Mouse (Mus musculus) lung, postnatal 0 days (tissue): Measurements from ENCODE around the gene Mtx1. TPM values are rescaled to one million over a fixed set of nuclear protein-coding genes. Genes with fewer than 3 reads are reported as not detected.
A peak's percentile ranks its signal among the peaks of the same experiment; 100 is the strongest.
"Not testable (repeated sequence)": the region's sequence is repeated elsewhere in the genome, so short reads cannot be mapped to it uniquely, and the experiment has no call there.

Experiments
- ATAC-seq: fragments of 200-750 bp; cut with Nextera tagmentation; 2 replicates; pipeline ENCODE4 v1.8.0; 2017; ENCODE audit warnings: moderate library complexity
- DNase-seq: peaks from one replicate; pipeline ENCODE4 v3.0.0-alpha.2; 2016; ENCODE audit warnings: low spot score
- H3K27ac ChIP-seq: fragments of 300-500 bp; sonication (generic); 2 replicates; pipeline ENCODE4 v1.5.1; 2014; ENCODE audit warnings: antibody characterized with exemption, mild to moderate bottlenecking, low read length, mixed read lengths
- H3K27me3 ChIP-seq: fragments of 300-500 bp; sonication (generic); replicated peaks from 2 replicates; pipeline ENCODE4 v1.6.1; 2014; ENCODE audit warnings: low read length, mixed read lengths; ENCODE audit not compliant: insufficient read depth
- H3K36me3 ChIP-seq: fragments of 300-500 bp; sonication (generic); 2 replicates; pipeline ENCODE4 v1.6.1; 2014; ENCODE audit warnings: low read length, mixed read lengths; ENCODE audit not compliant: insufficient read depth
- H3K4me1 ChIP-seq: fragments of 300-500 bp; sonication (generic); 2 replicates; pipeline ENCODE4 v1.6.1; 2014; ENCODE audit warnings: antibody characterized with exemption, low read depth, low read length, mixed read lengths; ENCODE audit not compliant: insufficient read depth
- H3K4me2 ChIP-seq: fragments of 300-500 bp; sonication (generic); replicated peaks from 2 replicates; pipeline ENCODE4 v1.6.1; 2014; ENCODE audit warnings: low read depth, mild to moderate bottlenecking, low read length, moderate library complexity, mixed read lengths
- H3K4me3 ChIP-seq: fragments of 300-500 bp; sonication (generic); 2 replicates; pipeline ENCODE4 v1.5.1; 2014; ENCODE audit warnings: low read depth, low read length
- H3K9ac ChIP-seq: fragments of 300-500 bp; sonication (generic); replicated peaks from 2 replicates; pipeline ENCODE4 v1.6.1; 2014; ENCODE audit warnings: low read depth, mild to moderate bottlenecking
- H3K9me3 ChIP-seq: fragments of 300-500 bp; sonication (generic); 2 replicates; pipeline ENCODE4 v1.6.1; 2016; ENCODE audit warnings: low read length, mixed read lengths
- CTCF ChIP-seq: IDR thresholded peaks from 2 replicates; pipeline ENCODE4 v1.5.1; 2016; ENCODE audit warnings: antibody characterized with exemption, mild to moderate bottlenecking
- EP300 ChIP-seq: IDR thresholded peaks from 2 replicates; pipeline ENCODE4 v1.6.1; 2016; ENCODE audit warnings: antibody characterized with exemption, mild to moderate bottlenecking, control low read depth
- WGBS: fragments of 180-500 bp; shearing (Covaris S2); extraction: QIAGEN DNeasy Blood & Tissue Kit; methylation state at CpG from one replicate; pipeline ENCODE4 v1.1.7; 2014; 5-methylcytosine and 5-hydroxymethylcytosine counted together
- microRNA counts: library from miRNA; unstranded; fragments of <30 nt; microRNA quantifications from one replicate; lab custom pipeline; 2015
- microRNA-seq: library from miRNA; unstranded; fragments of <30 nt; microRNA quantifications from one replicate; pipeline ENCODE4, GENCODE M21; 2016
- polyA plus RNA-seq: library from polyadenylated mRNA; unstranded; fragments of >200 nt; fragmentation: Nextera tagmentation; extraction: Ambion mirVana; gene quantifications from 2 replicates; pipeline ENCODE4 v1.2.1, GENCODE M21; 2015

Gene Mtx1
- polyA plus RNA-seq, 1 experiment from 2014 or later, result 116 TPM

DNA sequence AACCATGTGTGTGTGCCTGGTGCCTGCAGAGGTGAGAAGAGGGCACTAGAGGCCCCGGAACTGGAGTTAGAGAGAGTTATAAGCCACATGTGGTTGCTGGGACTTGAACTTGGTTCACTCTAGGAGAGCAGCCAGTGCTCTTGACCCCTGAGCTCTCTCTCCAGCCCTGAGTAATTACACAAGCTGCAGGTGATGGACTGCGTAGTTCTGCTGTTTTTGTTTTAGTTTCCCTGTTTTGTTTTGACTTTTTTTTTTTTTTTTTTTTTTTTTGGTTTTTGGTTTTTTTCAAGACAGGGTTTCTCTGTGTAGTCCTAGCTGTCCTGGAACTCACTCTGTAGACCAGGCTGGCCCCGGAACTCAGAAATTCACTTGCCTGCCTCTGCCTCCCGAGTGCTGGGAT lies 65.1 kb downstream of the Mtx1 start:
- Histone ChIP-seq H3K9me3 (no peaks in the 10 kb centered on the region), H3K36me3 (no peaks in the 10 kb centered on the region), H3K27me3 (peaks cover 11% of the 10 kb centered on the region; the same call in 1 of the 2 replicates), H3K4me2 (no peak overlapping the region), H3K4me3 (no peak overlapping the region), H3K27ac (no peak overlapping the region), H3K4me1 (peaks cover 12% of the 10 kb centered on the region), H3K9ac (no peak overlapping the region)
- 60% methylated on average over 4 of the region's 4 CpGs for WGBS
- no peak for ATAC-seq
- DNase-seq, result no peak
- TF ChIP-seq EP300, result no peak
- no peak for TF ChIP-seq CTCF

DNA sequence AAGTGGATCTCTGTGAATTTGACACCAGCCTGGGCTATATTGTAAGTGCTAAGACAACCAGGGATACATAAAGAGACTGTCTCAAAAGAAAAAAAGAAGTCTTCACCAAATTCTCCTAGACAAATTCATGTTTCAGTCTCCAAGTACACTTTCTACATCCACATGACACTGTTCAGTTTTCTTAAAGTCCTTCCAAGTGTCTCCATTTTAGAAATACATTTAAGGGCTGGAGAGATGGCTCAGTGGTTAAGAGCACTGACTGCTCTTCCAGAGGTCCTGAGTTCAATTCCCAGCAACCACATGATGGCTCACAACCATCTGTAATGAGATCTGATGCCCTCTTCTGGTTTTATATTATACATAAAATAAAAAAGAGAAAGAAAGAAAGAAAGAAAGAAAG lies 65.7 kb downstream of the Mtx1 start:
- not testable (repeated sequence) for H3K9ac ChIP-seq, H3K27ac ChIP-seq, H3K36me3 ChIP-seq, DNase-seq, H3K9me3 ChIP-seq, H3K4me2 ChIP-seq, ATAC-seq, H3K4me3 ChIP-seq
- Histone ChIP-seq H3K4me1 (peaks cover 12% of the 10 kb centered on the region), H3K27me3 (peaks cover 11% of the 10 kb centered on the region; the same call in 1 of the 2 replicates)

DNA sequence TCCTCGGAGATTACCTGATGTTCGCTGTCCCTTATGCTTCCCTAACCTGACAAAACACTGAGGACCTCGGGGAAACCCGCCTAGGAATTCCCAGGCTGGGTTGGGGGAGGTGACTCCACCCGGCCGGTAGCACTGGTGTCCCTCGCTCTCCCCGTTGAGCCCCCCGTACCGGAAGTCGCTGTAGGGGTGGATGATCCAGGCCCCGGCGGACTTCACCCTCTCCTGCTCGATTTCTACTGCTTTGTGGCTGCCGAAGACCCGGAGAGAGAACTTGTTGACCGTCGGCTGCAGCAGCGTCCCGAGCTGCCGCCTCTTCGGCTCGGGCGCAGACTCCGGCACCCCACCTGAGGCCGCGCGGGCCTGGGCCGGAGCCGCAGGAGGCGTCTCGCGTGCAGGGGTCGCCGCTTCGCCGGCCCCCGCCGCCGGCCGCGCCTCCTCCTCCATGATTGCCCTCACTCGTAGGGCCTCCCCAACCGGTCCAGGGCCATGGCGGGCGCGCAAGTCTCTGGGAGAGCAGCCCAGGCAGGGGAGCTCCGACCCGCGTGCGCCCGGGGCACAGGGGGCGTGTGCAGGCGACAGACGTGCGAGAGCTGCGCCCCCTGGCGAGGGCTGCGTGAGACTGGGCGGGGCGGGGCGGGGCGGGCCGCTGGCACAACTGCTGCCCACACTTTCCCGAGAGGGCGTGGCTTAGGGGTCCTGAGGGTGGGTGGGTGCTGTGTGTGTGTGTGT lies 67.1 kb downstream of the Mtx1 start, which contains the start of gene Hcn3:
Gene Hcn3, minus strand, starts transcription at position 581 of the 729 bp plus-strand sequence.
- Histone ChIP-seq H3K4me3 (peak within 1 kb of the TSS; percentile 43), H3K36me3 (no peaks in the 10 kb centered on the region), H3K27me3 (peaks cover 11% of the 10 kb centered on the region; the same call in 1 of the 2 replicates), H3K27ac (no peak within 1 kb of the TSS), H3K4me1 (peaks cover 6% of the 10 kb centered on the region), H3K9ac (no peak within 1 kb of the TSS), H3K4me2 (peak within 1 kb of the TSS; percentile 95), H3K9me3 (no peaks in the 10 kb centered on the region)
- TF ChIP-seq EP300, result no peak
- peak; percentile 80 for TF ChIP-seq CTCF
- DNase-seq (peak; percentile 80), ATAC-seq (peak; percentile 66)
- WGBS, result under 1% methylated on average over 56 of the region's 66 CpGs

DNA sequence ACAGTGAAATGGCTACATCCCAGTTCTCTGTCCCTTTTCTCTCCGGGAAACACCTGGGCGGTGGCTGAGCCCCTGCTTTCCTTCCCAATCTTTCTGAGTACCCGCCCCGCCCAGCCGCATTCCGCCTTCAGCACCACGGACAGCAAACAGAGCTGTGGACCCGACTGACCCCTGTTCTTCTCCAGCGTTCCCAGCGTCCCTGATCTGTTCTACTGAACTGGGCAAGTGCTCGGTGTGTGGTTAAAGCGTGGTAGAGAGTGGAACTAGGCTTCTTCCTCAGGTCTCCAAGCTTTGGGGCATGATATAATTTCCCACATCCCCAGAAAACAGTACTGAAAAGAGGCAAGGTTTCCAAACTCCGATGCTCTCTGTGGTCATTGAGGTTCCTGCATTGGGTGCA lies 67.7 kb downstream of the Mtx1 start:
- Histone ChIP-seq H3K27me3 (peaks cover 11% of the 10 kb centered on the region; the same call in 1 of the 2 replicates), H3K9ac (no peak overlapping the region), H3K9me3 (no peaks in the 10 kb centered on the region), H3K4me3 (no peak overlapping the region), H3K4me1 (peaks cover 6% of the 10 kb centered on the region), H3K36me3 (no peaks in the 10 kb centered on the region), H3K4me2 (peak overlapping the region; percentile 95), H3K27ac (no peak overlapping the region)
- DNase-seq, result peak; percentile 58
- ATAC-seq, result peak; percentile 46
- under 1% methylated on average over 13 of the region's 13 CpGs for WGBS
- TF ChIP-seq EP300, result no peak
- no peak for TF ChIP-seq CTCF

MicroRNA genes within 50 kb of the gene (microRNA counts, 519-probe panel; counts per million panel counts)
- microRNA mmu-miR-92b (lab: Ali Mortazavi, UCI), result not detected

Small RNA genes lying within 50 kb of the gene (microRNA-seq; reads per million reads assigned to microRNA genes)
- 1,088 reads per million, percentile 75 among the genes with 10 or more reads in this experiment for gene Mir92b

Other genes starting within 250 kb of the Mtx1 start
- gene Rusc1, start 133.8 kb downstream of the Mtx1 start, polyA plus RNA-seq, result 16.0 and 17.9 TPM in 2 replicates
- not detected in 2 replicates for gene Gm43738, start 126.0 kb downstream of the Mtx1 start, polyA plus RNA-seq
- gene Fdps, start 125.1 kb downstream of the Mtx1 start, polyA plus RNA-seq, result 185 and 199 TPM in 2 replicates
- 0.14 and 0.32 TPM in 2 replicates for gene Pklr, start 90.9 kb downstream of the Mtx1 start, polyA plus RNA-seq
- gene Hcn3, start 66.9 kb downstream of the Mtx1 start, polyA plus RNA-seq, result 0.19 and 0.31 TPM in 2 replicates
- 16.2 and 17.7 TPM in 2 replicates for gene Clk2, start 62.3 kb downstream of the Mtx1 start, polyA plus RNA-seq
- gene Scamp3, start 49.6 kb downstream of the Mtx1 start, polyA plus RNA-seq, result 89.6 and 94.2 TPM in 2 replicates
- gene Fam189b, start 43.9 kb downstream of the Mtx1 start, polyA plus RNA-seq, result 6.6 and 8.4 TPM in 2 replicates
- 44.4 and 46.5 TPM in 2 replicates for gene Gba, start 24.2 kb downstream of the Mtx1 start, polyA plus RNA-seq
- gene Thbs3, start 11.9 kb downstream of the Mtx1 start, polyA plus RNA-seq, result 77.3 and 77.7 TPM in 2 replicates
- gene Muc1, start 2.0 kb upstream of the Mtx1 start, polyA plus RNA-seq, result 300 and 307 TPM in 2 replicates
- 282 and 309 TPM in 2 replicates for gene Krtcap2, start 18.9 kb upstream of the Mtx1 start, polyA plus RNA-seq
- 1.8 and 2.1 TPM in 2 replicates for gene Trim46, start 19.2 kb upstream of the Mtx1 start, polyA plus RNA-seq
- gene Dpm3, start 32.3 kb upstream of the Mtx1 start, polyA plus RNA-seq, result 125 and 136 TPM in 2 replicates
- 95.7 and 96.4 TPM in 2 replicates for gene Slc50a1, start 43.5 kb upstream of the Mtx1 start, polyA plus RNA-seq
- 174 and 188 TPM in 2 replicates for gene Efna1, start 54.1 kb upstream of the Mtx1 start, polyA plus RNA-seq
- gene Efna3, start 95.9 kb upstream of the Mtx1 start, polyA plus RNA-seq, result 4.4 and 6.7 TPM in 2 replicates
- gene Efna4, start 110.9 kb upstream of the Mtx1 start, polyA plus RNA-seq, result 9.7 and 10.3 TPM in 2 replicates
- gene Adam15, start 122.9 kb upstream of the Mtx1 start, polyA plus RNA-seq, result 133 and 177 TPM in 2 replicates
- gene Dcst2, start 134.9 kb upstream of the Mtx1 start, polyA plus RNA-seq, result 0.16 and 0.25 TPM in 2 replicates
- 0.11 and 0.38 TPM in 2 replicates for gene Dcst1, start 138.2 kb upstream of the Mtx1 start, polyA plus RNA-seq
- 6.4 and 7.3 TPM in 2 replicates for gene Zbtb7b, start 167.7 kb upstream of the Mtx1 start, polyA plus RNA-seq
- not detected in 2 replicates for gene Lenep, start 175.7 kb upstream of the Mtx1 start, polyA plus RNA-seq
- gene Flad1, start 184.8 kb upstream of the Mtx1 start, polyA plus RNA-seq, result 17.9 and 18.2 TPM in 2 replicates
- 75.5 and 83.0 TPM in 2 replicates for gene Cks1b, start 191.3 kb upstream of the Mtx1 start, polyA plus RNA-seq
- gene Shc1, start 191.4 kb upstream of the Mtx1 start, polyA plus RNA-seq, result 52.6 and 55.7 TPM in 2 replicates
- 19.4 and 20.7 TPM in 2 replicates for gene Pygo2, start 203.1 kb upstream of the Mtx1 start, polyA plus RNA-seq
- 55.9 and 63.0 TPM in 2 replicates for gene Pbxip1, start 209.6 kb upstream of the Mtx1 start, polyA plus RNA-seq
- gene Pmvk, start 227.5 kb upstream of the Mtx1 start, polyA plus RNA-seq, result 53.5 and 96.6 TPM in 2 replicates